Mouse (Mus musculus): ENCODE measurements at regions not wholly inside any gene's neighbourhood (a gene's known extent, or its start where the extent isn't known, plus 50 kb on each side); places are given as distances from the start of the nearest gene placed in this dataset.

DNA sequence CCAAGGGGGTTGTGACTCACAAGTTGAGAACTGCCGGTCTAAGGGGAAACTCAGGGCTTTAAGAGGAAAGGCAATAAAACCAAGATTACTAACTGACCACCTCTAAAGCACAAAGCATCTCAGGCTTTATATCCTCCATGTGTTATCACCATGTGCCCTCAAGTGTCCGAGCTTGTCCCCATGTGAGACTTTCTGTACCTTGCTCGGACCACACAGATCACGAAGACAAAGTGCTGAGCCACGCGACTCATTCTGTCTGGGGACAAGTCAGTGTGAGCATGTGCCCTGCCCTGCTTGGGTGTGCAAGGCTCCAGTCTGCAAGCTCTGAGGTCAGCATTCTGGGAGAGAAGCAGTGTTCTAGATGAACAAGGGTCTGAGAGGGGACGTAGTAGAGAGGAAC is 119.2 kb upstream of the Gm26657 start:
- no peak for DNase-seq (ENCODE audit: low read depth, low spot score)

DNA sequence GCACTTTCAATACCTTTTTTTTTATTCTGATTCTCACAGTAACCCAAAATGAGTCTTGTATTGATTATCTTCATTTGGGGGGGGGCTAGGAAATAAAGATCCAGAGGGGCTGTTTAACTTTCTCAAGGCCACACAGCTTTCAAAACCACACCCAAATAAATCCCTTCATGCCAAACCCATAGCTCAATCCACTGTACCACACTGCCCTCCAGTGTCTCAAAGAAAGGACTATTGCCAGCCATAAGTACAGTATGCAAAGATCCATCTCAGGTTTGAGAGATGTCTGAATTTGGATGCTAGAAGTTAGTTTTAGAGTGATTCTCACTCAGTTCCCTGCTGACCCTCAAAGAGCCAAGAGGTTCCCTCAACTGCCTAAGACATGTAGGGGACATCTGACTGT is 120.1 kb upstream of the Gm26657 start:
- DNase-seq (ENCODE audit: low read depth, low spot score) = no peak

DNA sequence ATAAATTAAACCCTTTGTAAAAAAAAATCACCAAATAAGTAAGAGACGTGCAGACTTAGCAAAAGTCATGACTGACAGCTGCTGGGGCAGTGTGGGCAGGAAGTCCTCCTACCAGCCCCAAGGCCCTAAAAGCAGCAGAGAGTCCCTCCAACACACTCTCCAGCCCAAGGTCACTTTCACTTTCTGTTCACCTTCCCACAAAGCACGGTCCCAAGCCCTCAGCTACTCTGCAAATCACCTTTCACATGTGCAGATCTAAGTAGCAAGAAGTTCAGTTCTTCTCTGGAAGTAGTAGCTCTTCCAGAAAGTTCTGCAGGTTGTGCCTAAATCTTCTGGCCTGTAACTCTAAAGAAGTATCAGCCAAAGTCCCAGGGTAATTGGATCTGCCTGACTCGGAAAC is 120.8 kb upstream of the Gm26657 start:
- DNase-seq (ENCODE audit: low read depth, low spot score) = no peak

DNA sequence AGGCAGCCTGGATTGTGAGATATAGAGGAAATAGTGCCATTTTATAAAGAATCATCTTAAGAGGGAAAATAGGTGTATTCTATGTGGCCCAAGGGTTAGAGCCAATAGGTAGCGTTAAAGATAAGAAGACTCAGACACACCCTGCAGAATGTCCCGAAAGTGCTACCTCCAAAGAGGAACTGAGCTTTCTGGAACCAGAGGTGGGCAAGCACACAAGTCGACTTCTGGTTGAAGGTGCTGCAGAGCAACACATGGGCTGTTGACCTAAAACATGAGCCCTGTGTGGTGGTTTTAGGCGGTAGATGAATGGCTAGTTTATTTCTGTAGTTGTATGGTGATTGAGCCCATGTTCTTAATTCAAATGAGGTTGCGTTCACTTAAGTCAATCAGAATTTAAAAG is 121.4 kb upstream of the Gm26657 start:
- no peak for DNase-seq (ENCODE audit: low read depth, low spot score)

DNA sequence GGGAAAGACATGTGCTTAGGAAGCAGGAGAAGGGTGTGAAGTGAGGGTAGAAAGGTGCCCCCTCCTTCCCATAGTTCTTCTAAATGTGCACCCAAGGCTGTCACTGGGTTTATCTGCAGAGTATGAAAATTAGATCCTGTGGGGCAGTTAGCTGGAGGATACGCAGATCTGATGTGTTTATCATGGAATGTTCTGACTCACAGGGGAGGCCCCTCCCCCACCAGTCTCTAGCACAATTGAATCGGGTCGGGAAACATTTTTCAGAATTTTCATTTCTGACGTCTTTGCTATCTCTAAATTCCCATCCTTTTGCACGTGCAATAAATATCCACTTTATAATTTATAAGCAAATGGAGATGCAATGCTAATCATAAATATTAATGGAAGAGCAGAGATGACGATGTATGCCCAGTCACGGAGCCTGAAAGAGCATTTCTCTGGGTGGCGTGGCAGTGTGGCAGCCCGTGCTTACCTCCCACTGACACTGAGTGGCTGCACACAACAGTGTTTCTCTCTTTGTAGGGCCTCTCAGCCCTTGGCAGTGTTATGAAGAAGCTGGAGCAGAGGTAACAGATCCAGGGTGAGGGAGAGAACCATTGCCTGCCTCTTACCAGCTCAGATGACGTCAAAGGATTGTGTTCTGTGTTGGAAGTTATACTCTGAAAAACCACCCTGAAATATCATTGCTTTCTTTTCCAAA is 122.1 kb upstream of the Gm26657 start:
- DNase-seq (ENCODE audit: low read depth, low spot score) = no peak

DNA sequence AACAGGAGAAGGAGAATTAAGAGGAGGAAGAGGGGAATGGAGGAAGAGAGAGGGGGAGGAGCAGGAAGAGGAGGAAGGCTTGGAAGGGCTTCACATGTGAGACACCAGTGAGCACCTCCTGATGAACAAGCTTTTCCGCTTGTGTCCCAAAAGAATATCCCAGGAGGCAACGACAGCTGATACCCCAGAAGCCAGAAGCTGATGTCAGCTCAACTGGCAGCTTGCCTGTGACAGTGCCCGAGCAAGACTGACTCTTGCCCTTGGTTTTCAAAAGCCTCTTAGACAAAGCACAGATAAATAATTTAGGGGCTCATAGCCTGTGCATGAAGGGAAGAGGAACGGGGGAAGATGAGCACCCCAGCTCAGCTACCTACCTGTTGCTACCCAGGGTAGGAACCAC is 127.5 kb upstream of the Gm26657 start:
- peak; percentile 51 for DNase-seq (ENCODE audit: low read depth, low spot score)

DNA sequence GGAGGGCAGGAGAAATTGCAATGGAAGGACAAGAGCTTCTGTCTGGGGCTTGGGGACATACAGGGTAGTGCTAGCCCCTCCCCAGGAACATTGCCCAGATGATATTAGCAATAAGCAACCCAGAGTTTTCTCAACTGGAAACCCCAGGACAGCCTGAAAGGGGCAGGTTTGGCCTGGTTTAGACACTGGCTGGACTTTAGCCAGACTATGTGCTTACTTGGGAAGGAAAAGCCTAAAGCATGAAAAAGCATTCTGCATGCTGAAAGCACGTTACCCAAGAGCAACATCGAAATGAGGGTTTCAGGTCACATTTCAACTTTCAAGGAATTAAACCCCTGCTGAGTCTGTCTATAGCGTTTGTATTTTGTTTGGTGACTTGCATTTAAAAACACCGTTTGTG is 128.1 kb upstream of the Gm26657 start:
- peak; percentile 13 for DNase-seq (ENCODE audit: low read depth, low spot score)

DNA sequence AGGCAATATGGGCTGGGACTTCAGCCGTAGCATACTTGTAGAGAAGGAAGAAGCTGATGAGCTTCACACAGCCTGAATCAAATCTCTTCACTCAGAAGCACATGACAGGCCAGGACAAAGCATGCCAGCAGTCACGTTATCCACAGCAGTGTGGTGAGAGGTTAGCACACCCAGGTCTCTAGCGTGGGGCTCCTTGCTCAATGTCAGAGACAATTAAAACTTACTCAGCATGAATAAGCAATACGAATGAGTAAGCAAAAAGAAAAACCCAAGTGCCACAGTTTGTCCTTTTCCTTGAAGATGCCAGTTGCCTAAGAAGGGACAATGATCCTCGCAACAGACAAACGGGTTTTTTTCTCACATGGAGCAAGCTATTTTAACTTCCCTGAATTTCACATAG is 129.6 kb upstream of the Gm26657 start:
- DNase-seq (ENCODE audit: low read depth, low spot score) = no peak

DNA sequence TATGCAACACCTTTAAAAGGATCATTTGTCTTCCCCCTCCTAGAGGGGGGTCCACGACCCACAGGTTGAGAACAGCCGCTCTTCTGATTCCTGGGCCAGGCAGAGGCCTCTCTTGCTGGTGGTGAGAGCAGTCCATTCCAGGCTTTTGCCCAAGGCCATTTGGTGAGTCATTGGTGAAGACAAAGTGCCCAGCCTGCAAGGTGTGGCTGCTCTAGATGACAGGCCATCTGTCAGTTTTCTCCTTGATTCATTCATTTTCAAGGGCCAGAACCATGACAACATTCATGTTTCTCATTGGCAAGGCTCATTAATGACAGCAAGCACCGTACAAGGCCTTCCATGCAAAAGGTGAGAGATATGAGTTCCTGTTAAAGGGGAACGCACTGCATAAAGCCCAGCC is 131.2 kb upstream of the Gm26657 start:
- no peak for DNase-seq (ENCODE audit: low read depth, low spot score)

DNA sequence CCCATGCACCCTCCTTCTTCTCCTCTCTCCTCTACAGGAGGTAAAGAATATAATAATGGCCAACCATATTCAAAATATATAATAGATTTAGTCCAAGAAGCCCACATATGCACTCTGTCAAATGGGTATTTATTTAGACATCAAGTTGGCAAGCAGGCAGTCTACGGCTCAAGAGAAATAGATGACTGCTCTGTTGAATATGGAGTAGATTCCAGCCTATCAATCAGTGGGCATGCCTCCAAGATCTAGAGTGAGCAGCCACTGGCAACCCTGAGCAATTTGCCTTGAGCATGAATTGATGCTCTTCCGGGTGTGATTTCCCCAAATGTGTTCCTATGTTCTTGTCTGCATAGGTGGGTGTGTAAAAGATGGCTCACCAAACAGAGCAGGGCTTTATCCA is 141.5 kb upstream of the Gm26657 start:
- no peak for DNase-seq (ENCODE audit: low read depth, low spot score)

DNA sequence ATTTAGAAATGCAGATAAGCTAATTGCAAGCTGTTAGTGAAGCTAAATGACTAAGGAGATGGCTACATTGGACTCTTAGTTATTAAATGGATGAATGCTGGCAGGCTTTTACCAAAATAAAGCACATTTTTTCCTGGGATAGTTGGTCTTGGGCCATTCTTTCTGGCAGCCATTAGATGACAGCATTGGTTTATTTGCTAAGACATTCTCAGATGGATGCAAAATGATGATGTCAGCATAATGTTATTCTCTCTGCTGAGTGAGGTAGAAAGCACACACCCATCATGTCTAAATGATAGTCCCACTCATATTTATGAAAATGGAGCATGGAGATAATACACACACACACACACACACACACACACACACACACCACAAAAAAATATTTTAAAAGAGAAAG is 141.9 kb upstream of the Gm26657 start:
- peak; percentile 61 for DNase-seq (ENCODE audit: low read depth, low spot score)

DNA sequence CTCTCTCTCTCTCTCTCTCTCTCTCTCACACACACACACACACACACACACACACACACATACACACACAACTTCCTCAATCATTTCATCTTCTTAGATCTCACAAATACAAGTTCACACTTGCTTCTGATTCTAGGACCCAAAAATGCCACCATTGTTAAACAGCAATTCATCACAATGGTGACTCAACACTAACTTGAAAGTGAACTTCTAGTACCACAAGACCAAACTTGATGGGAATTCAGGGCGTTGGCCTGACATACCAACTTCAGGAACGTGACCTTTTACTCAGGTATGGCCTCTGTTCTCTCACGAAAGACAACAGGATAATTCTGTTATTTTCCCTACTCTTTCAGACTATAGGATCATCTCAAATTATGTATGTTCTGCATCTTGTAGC is 157.5 kb upstream of the Gm26657 start:
- DNase-seq (ENCODE audit: low read depth, low spot score) = no peak

DNA sequence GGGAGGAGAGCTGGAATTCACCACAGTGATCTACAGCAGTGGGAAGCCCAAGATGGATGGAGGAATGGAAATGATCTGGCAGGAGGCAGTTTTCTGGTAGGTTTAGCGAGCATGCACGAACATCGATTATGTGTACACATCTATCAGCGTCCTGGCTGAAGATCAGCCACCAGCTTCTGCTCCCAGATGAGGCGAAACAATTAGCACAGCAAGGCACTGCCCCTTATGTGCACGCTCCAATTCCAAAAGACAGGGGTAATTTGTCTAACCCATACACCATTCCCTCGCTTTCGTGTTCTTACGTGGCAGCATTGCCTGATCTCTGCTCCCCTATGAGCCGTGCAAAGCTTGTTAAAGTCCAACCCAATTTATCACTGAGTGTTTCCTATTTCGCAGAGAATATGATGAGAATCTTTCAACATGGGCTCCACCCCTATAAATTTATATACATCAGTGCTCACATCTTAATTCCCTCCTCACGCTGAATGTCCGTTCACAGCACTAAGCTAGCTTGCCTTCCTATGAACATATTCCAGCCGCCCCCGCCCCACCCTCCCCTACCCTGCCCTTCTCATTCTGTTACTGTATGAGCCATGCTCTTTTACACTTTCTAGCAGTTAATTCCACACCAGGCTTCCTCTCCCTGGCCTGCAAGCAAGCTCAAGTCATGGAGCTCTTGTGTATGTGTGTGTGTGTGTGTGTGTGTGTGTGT is 162.9 kb upstream of the Gm26657 start:
- DNase-seq (ENCODE audit: low read depth, low spot score) = no peak

DNA sequence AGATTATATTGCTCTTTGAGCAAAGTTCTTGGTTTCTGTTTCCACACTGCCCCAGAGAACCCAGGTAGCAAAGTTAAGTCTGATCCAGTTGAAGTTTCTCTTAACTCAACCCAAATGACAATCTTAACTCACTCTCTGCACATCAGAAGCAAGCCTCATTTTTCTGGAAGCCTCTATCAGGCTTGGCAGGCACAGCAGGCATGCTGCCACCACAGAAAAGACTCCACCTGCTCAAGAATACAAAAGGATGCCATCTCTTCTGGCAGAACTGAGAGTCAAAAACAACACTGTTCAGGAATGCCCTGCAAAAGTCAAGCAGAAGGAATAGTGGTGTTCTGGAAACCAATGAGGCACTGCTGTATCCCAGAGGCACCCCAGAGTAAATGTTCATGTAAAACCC is 187.7 kb upstream of the Gm26657 start:
- no peak for DNase-seq (ENCODE audit: low read depth, low spot score)

DNA sequence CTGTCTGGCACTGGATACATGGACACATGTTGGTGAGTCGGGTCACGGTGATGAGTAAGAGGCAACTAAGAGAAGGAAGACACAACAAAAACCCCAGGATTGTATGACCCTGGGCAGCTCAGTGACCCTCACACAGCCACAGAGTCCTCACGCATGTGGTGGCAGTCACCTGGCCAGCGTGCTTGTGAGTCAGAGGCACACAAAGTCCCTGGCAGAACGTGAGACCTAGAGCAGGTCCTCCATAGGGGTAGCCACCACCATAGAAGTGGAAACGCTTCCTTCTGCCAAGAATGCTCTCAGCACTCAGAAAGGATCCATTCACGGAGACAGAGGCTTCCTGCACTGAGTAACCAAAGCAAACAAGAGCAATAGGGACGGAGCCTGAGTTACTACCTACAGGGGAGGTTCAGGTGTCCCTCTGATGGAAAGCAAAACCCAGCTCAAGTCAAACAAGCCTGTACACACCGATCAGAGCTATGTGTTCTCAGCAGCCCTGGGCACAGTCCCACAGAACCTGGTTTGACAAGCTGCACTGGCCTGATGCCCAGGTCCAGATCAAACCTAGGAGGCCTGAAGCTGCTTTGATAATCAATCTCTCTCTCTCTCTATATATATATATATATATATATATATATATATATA is 206.4 kb upstream of the Gm26657 start:
- no peak for DNase-seq (ENCODE audit: low read depth, low spot score)

DNA sequence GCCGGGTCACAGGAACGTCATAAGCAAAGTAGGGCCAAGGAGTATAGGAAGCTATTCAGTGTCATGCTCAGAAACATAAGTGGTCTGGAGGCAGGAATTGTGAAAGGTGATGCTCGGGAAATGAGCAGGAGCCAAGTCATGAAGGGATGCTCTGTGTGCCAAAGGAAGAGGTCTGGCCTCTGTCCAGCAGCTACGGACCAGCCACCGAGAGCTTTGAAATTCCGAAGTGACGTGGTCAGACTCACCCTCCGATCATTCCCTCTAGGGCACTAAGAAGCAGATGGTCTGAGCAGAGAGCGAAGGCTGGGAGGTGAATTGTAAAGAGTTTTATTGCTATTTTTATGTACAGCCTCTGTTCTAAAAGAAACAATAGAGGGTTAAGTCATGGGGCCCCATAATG is 206.9 kb upstream of the Gm26657 start:
- no peak for DNase-seq (ENCODE audit: low read depth, low spot score)

DNA sequence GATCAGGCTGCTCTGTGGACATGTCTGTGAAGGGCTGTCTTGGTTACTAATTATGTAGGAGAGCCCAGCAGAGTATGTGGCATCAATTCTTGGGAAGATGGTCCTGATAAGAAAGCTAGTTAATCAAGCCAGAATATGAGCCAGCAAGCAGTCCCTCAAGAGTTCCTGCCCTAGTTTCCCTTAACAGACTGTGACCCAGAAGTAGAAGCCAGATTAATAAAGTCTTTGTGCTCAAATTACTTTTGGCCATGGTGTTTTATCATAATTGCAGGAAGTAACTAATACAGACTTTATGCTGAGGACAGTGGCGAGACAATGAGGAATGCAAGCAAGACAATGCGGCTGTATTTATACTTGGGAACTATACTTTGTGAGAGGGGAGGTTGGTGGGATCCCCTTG is 211.3 kb upstream of the Gm26657 start:
- DNase-seq (ENCODE audit: low read depth, low spot score) = no peak

DNA sequence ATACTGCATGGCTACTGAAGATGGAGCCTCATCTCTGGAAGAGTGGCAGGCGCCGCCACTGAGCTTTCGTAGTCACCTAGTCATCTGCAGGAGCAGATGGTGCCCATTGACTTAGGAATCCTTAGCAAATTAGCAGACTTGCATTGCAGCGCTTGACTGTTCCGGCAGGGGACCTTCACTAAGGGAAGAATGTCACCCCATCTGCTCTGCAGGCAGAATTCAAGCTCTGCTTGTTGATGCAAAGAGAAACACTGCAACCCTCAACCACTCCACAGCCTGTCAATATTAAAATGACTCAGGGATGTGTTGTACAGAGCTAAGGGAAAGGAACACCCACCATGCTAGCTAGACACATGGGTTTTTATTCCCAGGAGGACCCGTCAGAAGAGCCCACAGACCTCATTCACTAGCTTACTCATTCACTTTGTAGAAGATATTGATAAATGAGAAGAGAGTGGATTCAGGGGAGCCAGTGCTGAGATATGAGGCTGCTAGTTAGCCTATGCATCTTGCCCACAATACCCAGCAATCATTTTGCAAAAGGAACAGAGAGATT is 215.4 kb upstream of the Gm26657 start:
- no peak for DNase-seq (ENCODE audit: low read depth, low spot score)

DNA sequence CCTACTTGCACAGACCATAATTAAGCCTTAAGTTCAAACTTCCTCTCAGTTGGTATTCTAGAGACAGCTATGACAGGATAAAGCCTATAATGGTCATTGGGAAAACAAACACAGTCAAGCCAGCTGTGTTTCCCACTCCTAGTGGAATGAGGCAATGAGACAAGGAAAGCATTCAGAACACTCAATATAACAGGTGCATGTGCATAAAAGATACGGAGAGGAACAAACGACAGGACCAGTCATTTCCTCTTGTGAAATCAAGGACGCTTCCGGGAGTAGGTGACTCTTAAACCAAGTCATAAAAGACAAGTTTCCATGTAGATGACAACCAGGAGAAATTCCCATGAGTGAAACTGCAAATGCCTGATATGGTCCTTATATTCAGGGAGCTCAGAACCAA is 232.1 kb upstream of the Gm26657 start:
- DNase-seq (ENCODE audit: low read depth, low spot score) = no peak

DNA sequence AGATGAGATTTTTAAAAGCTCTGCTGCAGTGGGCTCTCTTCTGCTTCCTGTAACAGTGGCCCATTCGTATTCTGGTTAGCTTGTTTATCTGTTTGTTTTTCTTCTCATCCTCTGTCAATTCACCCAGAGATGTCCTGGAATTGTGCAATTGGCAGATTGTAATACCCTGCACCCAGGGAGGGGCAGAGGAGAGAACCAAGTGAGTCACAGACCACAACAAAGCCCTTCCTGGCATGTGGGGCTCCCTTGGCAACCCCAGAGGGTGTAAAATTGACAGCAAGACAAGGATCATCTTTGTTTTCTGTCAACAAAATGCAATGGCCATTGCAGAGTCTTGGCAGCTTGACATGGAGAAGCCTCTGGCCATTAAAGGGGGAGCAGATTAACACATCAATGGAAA is 233.1 kb upstream of the Gm26657 start:
- DNase-seq (ENCODE audit: low read depth, low spot score) = no peak

DNA sequence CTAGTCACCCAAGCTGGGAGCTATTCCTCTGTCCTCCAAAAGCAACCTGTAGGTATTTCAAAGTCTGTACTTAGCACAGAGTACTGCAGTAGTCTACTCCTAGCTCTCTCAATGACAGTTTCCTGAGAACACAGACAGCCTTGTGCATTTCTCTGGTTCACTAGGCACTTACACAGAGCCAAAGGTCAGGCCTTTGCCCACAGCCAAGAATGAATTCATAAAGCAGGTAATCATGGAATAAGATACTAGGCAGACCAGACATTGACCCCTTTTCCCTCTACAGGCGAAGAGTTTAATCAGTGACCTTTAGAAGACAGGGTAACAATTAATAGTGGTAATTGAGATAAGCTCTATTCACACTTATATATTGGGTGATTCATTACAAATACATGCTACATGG is 233.8 kb upstream of the Gm26657 start:
- no peak for DNase-seq (ENCODE audit: low read depth, low spot score)

DNA sequence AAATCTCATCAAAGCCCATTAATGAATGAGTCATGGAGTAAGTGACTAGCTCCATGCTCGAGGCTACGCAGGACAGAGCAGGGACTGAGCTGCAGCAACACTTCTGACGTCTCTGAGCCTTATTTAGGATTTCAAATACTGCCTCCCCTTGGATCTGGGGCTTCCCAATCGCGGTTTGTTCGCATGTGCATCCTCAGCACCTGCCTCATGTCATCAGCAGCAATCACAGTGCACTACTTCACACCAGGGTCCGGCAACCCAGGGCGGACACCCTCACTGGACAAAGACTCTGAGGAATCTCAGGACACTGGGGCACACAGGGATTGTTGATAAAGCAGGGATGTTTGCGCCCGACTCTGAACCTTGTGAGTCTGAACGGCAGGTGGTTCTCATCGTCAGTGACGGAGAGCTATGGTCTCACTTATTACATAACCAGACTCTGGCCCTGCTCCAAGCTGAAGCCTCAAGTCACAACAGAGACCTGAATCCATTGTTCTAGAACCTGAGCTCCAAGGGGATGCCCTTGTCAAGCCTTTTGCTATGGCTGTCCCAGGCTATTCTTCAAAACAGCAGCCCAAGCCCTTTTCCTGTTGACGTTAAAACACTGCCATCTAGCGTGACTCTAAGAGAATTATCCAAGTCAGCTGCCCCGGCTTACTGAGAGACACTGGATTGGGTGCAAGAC is 247.2 kb upstream of the Gm26657 start:
- peak; percentile 51 for DNase-seq (ENCODE audit: low read depth, low spot score)
